Mouse (Mus musculus): Measurements from ENCODE around the gene Homer1. TPM values are rescaled to one million over a fixed set of nuclear protein-coding genes. Genes with fewer than 3 reads are reported as not detected.

Gene Homer1
- 1.7 and 1.8 TPM in 2 replicates for polyA plus RNA-seq (2015; fragmentation: Nextera tagmentation; extraction: Ambion mirVana)

DNA sequence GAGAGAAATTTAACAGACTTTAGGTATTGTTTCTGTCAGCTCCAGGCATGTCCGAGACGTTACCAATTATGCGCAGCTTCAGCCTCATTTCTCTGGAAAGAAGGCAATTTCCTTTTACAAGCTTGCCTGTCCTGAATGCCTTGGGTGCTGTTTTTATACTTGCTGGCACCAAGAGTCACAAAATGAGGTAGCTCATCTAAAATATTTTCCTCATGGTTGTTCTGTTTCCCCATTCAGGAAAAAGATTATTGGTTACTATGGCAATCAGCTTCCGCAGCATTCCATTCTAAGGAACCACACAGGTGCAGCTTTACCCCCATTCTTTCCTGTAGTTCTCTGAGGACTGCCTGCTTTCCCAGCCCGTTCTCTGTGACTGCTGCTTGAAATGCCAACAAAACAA, at the start of gene Homer1:
Gene Homer1 (plus strand): TSS at position 320 of the 400 bp plus-strand sequence.
- H3K9ac ChIP-seq (ENCODE audit: low read depth, low read length): no peak within 1 kb of the TSS
- H3K9me3 ChIP-seq (replicated peaks; ENCODE audit: control insufficient read depth, low read length): no peaks in the 10 kb centered on the region
- no peak within 1 kb of the TSS for H3K27ac ChIP-seq (ENCODE audit: low read length)
- ATAC-seq (ENCODE audit: low read depth): no peak
- WGBS (ENCODE audit: insufficient replicate concordance): 81% methylated on average over 5 of the region's 5 CpGs
- no peaks in the 10 kb centered on the region for H3K36me3 ChIP-seq (ENCODE audit: control insufficient read depth, insufficient read depth)
- no peaks in the 10 kb centered on the region for H3K27me3 ChIP-seq (ENCODE audit: control insufficient read depth, insufficient read depth, low read depth, low read length)
- no peak within 1 kb of the TSS for H3K4me3 ChIP-seq (ENCODE audit: low read depth, low read length)
- peaks cover 5% of the 10 kb centered on the region for H3K4me1 ChIP-seq (ENCODE audit: control insufficient read depth, low read depth, low read length)
- no peak within 1 kb of the TSS for H3K4me2 ChIP-seq (ENCODE audit: low read depth, low read length)

DNA sequence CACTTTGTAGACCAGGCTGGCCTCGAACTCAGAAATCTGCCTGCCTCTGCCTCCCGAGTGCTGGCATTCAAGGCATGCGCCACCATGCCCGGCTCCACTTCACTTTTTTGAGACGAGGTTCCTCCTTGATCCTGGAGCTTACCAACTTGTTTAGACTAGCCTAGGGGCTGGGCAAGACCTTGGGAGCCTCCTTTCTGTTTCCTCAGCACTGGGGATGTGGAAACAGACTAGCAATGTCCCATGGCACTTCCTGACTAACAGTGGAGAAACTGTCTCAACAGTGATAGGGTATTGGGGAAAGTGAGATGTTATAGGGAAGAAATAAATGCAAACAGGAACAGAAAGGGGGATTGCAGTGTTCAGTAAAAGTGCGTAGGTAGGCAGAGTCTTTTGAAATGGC, 47.7 kb upstream of the Homer1 start:
- Histone ChIP-seq H3K27ac (ENCODE audit: low read length) (no peak overlapping the region), H3K27me3 (ENCODE audit: control insufficient read depth, insufficient read depth, low read depth, low read length) (no peaks in the 10 kb centered on the region), H3K9ac (ENCODE audit: low read depth, low read length) (no peak overlapping the region), H3K4me1 (ENCODE audit: control insufficient read depth, low read depth, low read length) (no peaks in the 10 kb centered on the region), H3K36me3 (ENCODE audit: control insufficient read depth, insufficient read depth) (no peaks in the 10 kb centered on the region), H3K4me3 (ENCODE audit: low read depth, low read length) (no peak overlapping the region), H3K4me2 (ENCODE audit: low read depth, low read length) (no peak overlapping the region), H3K9me3 (replicated peaks; ENCODE audit: control insufficient read depth, low read length) (no peaks in the 10 kb centered on the region)
- no peak for ATAC-seq (ENCODE audit: low read depth)
- WGBS (ENCODE audit: insufficient replicate concordance): 64% methylated on average over 6 of the region's 6 CpGs

DNA sequence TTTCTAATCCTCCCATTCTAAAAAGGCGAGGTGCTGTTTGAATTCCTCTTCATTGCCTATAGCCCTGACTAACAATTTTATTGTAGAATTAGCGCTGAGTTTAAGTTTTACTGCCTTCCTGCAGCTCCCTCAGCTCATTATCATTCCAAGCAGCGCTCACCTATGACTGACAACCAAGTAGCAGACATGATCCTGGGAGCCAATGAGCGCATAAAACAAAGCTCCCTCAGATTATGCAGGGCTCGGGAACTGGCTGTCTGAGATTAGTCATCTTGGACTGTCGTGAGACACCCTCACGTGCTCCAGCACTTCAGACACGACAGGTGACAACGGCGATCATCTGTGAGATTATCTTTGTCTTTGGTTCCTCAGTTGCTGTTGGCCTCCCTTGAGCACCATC, 47.3 kb upstream of the Homer1 start:
- no peak overlapping the region for H3K27ac ChIP-seq (ENCODE audit: low read length)
- no peak overlapping the region for H3K4me3 ChIP-seq (ENCODE audit: low read depth, low read length)
- H3K9me3 ChIP-seq (replicated peaks; ENCODE audit: control insufficient read depth, low read length): no peaks in the 10 kb centered on the region
- H3K9ac ChIP-seq (ENCODE audit: low read depth, low read length): no peak overlapping the region
- H3K4me1 ChIP-seq (ENCODE audit: control insufficient read depth, low read depth, low read length): no peaks in the 10 kb centered on the region
- no peak overlapping the region for H3K4me2 ChIP-seq (ENCODE audit: low read depth, low read length)
- WGBS (ENCODE audit: insufficient replicate concordance): 70% methylated on average over 10 of the region's 10 CpGs
- ATAC-seq (ENCODE audit: low read depth): no peak
- no peaks in the 10 kb centered on the region for H3K36me3 ChIP-seq (ENCODE audit: control insufficient read depth, insufficient read depth)
- no peaks in the 10 kb centered on the region for H3K27me3 ChIP-seq (ENCODE audit: control insufficient read depth, insufficient read depth, low read depth, low read length)

DNA sequence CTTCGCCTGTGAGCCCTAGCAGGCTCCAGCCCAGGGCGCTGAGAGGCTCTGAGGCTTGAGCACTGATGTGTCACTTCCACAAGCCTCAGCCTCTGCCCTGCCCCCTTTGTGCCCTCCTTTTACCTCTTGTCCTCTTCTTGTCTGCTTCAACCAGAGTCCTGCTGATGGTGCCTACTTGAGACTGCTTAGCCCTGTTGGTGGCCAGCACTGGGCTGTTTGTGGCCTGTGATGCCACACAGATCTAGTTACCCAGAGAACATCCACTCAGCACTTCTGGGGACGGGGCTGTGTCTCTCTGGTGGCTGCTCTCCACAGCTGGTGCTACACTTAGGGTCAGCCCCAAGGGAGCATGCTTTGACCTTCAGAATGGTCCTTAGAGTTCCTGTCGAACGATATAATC, 46.5 kb upstream of the Homer1 start:
- Histone ChIP-seq H3K27ac (ENCODE audit: low read length) (no peak overlapping the region), H3K27me3 (ENCODE audit: control insufficient read depth, insufficient read depth, low read depth, low read length) (no peaks in the 10 kb centered on the region), H3K4me1 (ENCODE audit: control insufficient read depth, low read depth, low read length) (no peaks in the 10 kb centered on the region), H3K9ac (ENCODE audit: low read depth, low read length) (no peak overlapping the region), H3K4me2 (ENCODE audit: low read depth, low read length) (no peak overlapping the region), H3K9me3 (replicated peaks; ENCODE audit: control insufficient read depth, low read length) (no peaks in the 10 kb centered on the region), H3K36me3 (ENCODE audit: control insufficient read depth, insufficient read depth) (no peaks in the 10 kb centered on the region), H3K4me3 (ENCODE audit: low read depth, low read length) (no peak overlapping the region)
- 62% methylated on average over 5 of the region's 5 CpGs for WGBS (ENCODE audit: insufficient replicate concordance)
- ATAC-seq (ENCODE audit: low read depth): no peak

DNA sequence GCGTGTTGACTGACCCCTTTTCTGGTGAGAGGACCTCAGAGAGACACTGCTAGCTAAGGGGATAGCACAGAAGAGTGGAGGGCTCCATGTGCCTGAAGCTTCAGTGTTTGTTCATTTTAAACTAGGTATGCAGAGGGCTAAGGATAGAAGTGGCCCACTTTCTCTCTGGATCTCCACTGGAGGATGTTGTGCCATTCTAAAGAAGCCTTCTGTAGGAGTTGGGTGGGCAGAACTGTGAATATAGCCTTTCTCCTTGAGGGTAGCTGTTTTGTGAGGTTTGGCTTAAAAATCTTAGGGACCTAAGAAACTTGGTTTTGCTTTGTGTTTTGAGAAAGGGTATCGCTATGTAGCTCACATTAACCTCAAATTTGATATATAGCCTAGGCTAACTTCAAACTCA, 32.3 kb upstream of the Homer1 start:
- Histone ChIP-seq H3K9ac (ENCODE audit: low read depth, low read length) (no peak overlapping the region), H3K9me3 (replicated peaks; ENCODE audit: control insufficient read depth, low read length) (no peaks in the 10 kb centered on the region), H3K4me1 (ENCODE audit: control insufficient read depth, low read depth, low read length) (no peaks in the 10 kb centered on the region), H3K36me3 (ENCODE audit: control insufficient read depth, insufficient read depth) (no peaks in the 10 kb centered on the region), H3K4me3 (ENCODE audit: low read depth, low read length) (no peak overlapping the region), H3K4me2 (ENCODE audit: low read depth, low read length) (no peak overlapping the region), H3K27ac (ENCODE audit: low read length) (no peak overlapping the region), H3K27me3 (ENCODE audit: control insufficient read depth, insufficient read depth, low read depth, low read length) (no peaks in the 10 kb centered on the region)
- ATAC-seq (ENCODE audit: low read depth): no peak
- 55% methylated on average over 2 of the region's 2 CpGs for WGBS (ENCODE audit: insufficient replicate concordance)

DNA sequence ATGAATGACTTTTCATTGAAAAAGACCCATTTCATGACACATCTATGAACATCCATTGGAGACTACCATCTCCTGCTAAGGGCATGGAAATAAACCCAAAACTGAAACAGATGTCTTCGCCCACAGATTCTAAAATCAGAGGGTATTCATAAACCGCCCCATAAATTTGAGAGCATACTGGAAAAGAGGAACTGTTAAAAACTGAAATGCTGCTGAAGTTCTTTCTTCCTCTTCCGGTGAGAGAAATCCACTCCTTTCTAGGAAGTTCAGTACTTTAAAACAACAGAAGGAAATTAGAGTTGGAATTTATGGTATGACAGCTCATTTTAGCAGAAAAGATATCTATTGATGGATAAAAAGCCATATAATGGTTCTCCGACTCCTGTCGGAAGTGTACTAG, 1.1 kb downstream of the Homer1 start:
- Histone ChIP-seq H3K4me3 (ENCODE audit: low read depth, low read length) (no peak overlapping the region), H3K9ac (ENCODE audit: low read depth, low read length) (no peak overlapping the region), H3K27me3 (ENCODE audit: control insufficient read depth, insufficient read depth, low read depth, low read length) (no peaks in the 10 kb centered on the region), H3K9me3 (replicated peaks; ENCODE audit: control insufficient read depth, low read length) (no peaks in the 10 kb centered on the region), H3K4me1 (ENCODE audit: control insufficient read depth, low read depth, low read length) (peaks cover 7% of the 10 kb centered on the region), H3K4me2 (ENCODE audit: low read depth, low read length) (no peak overlapping the region), H3K36me3 (ENCODE audit: control insufficient read depth, insufficient read depth) (no peaks in the 10 kb centered on the region), H3K27ac (ENCODE audit: low read length) (no peak overlapping the region)
- 38% methylated on average over 5 of the region's 5 CpGs for WGBS (ENCODE audit: insufficient replicate concordance)
- no peak for ATAC-seq (ENCODE audit: low read depth)

DNA sequence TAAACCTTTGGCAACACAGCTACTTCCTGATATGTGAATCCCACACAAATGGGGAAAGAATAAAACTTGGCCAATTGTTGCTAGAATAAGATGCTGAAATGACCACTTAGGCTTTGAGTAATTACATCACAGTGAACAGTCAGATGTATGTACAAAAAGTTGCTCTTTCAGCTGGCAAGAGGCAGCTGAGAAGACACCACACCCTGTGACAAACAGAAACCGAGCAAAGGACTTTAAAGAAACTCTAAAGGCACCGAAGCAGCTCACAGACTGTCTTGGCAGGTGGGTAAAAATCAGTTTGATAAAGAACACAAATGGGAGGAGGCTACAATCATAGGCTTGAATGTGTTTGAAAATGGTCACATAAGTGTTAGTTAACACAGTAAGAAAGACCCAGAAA, 1.6 kb downstream of the Homer1 start:
- no peaks in the 10 kb centered on the region for H3K27me3 ChIP-seq (ENCODE audit: control insufficient read depth, insufficient read depth, low read depth, low read length)
- H3K9me3 ChIP-seq (replicated peaks; ENCODE audit: control insufficient read depth, low read length): no peaks in the 10 kb centered on the region
- no peaks in the 10 kb centered on the region for H3K36me3 ChIP-seq (ENCODE audit: control insufficient read depth, insufficient read depth)
- no peak overlapping the region for H3K27ac ChIP-seq (ENCODE audit: low read length)
- 24% methylated on average over 2 of the region's 2 CpGs for WGBS (ENCODE audit: insufficient replicate concordance)
- no peak for ATAC-seq (ENCODE audit: low read depth)
- H3K4me2 ChIP-seq (ENCODE audit: low read depth, low read length): no peak overlapping the region
- H3K4me1 ChIP-seq (ENCODE audit: control insufficient read depth, low read depth, low read length): peaks cover 7% of the 10 kb centered on the region
- no peak overlapping the region for H3K4me3 ChIP-seq (ENCODE audit: low read depth, low read length)
- no peak overlapping the region for H3K9ac ChIP-seq (ENCODE audit: low read depth, low read length)

DNA sequence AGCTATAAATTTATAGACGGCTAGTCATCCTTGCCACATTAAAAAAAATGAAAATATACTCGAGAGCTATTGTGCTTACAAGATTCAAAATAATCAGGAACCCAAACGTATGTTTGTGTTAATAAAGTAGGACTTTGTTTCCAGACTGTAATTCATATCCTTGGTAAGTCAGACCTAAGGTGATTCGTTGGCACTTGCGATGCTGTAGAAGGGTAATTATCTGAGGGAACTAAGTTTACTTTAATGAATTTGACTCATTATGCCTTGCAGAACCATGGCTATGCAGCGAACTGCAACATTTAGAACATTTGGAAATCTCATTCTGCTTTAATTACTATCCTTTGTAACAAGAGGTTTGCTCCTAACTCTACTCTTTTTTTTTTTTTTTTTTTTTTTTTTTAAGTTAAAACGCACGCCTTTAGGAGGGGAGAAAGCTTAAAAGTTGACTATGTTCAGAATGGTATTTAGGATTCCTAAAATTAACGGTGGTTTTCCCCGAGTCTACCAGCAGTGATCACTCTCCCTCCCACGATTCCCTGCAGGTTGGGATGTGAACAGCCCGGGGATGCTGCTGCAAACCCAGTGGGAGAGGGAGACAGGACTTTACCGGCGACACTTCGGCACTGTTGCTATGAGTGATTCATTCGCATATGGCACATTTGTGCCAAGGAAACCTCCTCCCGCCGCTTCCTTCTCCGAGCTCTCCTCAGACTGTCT, 3.6 kb downstream of the Homer1 start:
- H3K4me2 ChIP-seq (ENCODE audit: low read depth, low read length): peak overlapping the region; percentile 81
- peak overlapping the region; percentile 94 for H3K27ac ChIP-seq (ENCODE audit: low read length)
- H3K36me3 ChIP-seq (ENCODE audit: control insufficient read depth, insufficient read depth): no peaks in the 10 kb centered on the region
- peak overlapping the region; percentile 60 for H3K9ac ChIP-seq (ENCODE audit: low read depth, low read length)
- no peaks in the 10 kb centered on the region for H3K9me3 ChIP-seq (replicated peaks; ENCODE audit: control insufficient read depth, low read length)
- H3K27me3 ChIP-seq (ENCODE audit: control insufficient read depth, insufficient read depth, low read depth, low read length): no peaks in the 10 kb centered on the region
- H3K4me1 ChIP-seq (ENCODE audit: control insufficient read depth, low read depth, low read length): peaks cover 7% of the 10 kb centered on the region
- 14% methylated on average over 19 of the region's 19 CpGs for WGBS (ENCODE audit: insufficient replicate concordance)
- H3K4me3 ChIP-seq (ENCODE audit: low read depth, low read length): peak overlapping the region; percentile 81
- peak; percentile 5 for ATAC-seq (ENCODE audit: low read depth)

DNA sequence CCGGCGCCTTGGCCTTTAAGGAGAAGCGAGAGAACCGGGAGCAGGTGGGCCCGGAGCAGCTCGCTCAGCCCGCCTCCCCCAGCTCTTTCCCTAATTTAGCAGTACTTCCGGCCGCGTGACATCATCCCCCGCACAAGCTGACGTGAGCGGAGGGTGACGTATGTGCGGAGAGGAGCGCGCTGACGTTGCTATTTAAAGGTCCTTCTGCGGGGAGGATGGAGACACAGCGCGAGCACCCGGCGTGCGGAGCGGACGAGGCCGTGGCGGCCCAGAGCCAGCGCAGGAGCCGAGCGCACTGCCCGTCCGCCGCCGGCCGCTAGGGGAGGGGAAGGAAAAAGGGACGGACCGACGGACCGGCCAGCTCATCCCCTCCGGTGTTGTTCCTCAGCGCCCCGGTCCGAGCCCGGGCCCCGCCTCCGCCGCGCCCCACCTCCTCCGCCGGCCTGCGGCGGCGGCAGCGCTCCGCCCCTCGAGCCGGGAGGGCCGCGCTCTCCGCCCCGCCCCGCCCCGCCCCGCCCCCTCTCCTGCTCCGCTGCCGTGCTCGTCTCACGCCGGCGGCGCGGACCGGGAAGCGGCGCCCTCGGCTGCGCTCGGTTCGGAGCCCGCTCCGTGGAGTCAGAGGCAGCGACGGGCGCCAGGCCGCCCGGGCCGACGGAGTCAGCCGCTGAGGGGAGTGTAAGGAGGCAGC, 4.3 kb downstream of the Homer1 start:
- peak overlapping the region; percentile 91 for H3K9ac ChIP-seq (ENCODE audit: low read depth, low read length)
- peak; percentile 92 for ATAC-seq (ENCODE audit: low read depth)
- H3K27me3 ChIP-seq (ENCODE audit: control insufficient read depth, insufficient read depth, low read depth, low read length): no peaks in the 10 kb centered on the region
- peak overlapping the region; percentile 94 for H3K27ac ChIP-seq (ENCODE audit: low read length)
- no peaks in the 10 kb centered on the region for H3K36me3 ChIP-seq (ENCODE audit: control insufficient read depth, insufficient read depth)
- peak overlapping the region; percentile 81 for H3K4me3 ChIP-seq (ENCODE audit: low read depth, low read length)
- under 1% methylated on average over 69 of the region's 90 CpGs for WGBS (ENCODE audit: insufficient replicate concordance)
- peak overlapping the region; percentile 81 for H3K4me2 ChIP-seq (ENCODE audit: low read depth, low read length)
- H3K9me3 ChIP-seq (replicated peaks; ENCODE audit: control insufficient read depth, low read length): no peaks in the 10 kb centered on the region
- H3K4me1 ChIP-seq (ENCODE audit: control insufficient read depth, low read depth, low read length): peaks cover 7% of the 10 kb centered on the region

Measured in liver, embryonic 16.5 days (tissue).